Mouse (Mus musculus) lung, embryonic 15.5 days (tissue): ENCODE results near the gene Plekhd1. TPM values are rescaled to one million over a fixed set of nuclear protein-coding genes. Genes with fewer than 3 reads are reported as not detected.

Experiments
- ATAC-seq: fragments of 200-750 bp; cut with Nextera tagmentation; 2 replicates; pipeline ENCODE4 v1.8.0; 2017; ENCODE audit warnings: moderate number of reproducible peaks, borderline replicate concordance; ENCODE audit not compliant: low FRiP score, low TSS enrichment; ENCODE audit errors: extremely low read depth
- H3K27ac ChIP-seq: fragments of 300-500 bp; sonication (generic); 2 replicates; pipeline ENCODE4 v1.5.1; 2015; ENCODE audit warnings: moderate library complexity, mild to moderate bottlenecking, inconsistent platforms
- H3K27me3 ChIP-seq: fragments of 300-500 bp; sonication (generic); 2 replicates; pipeline ENCODE4 v1.6.1; 2015; ENCODE audit warnings: inconsistent platforms
- H3K36me3 ChIP-seq: fragments of 300-500 bp; sonication (generic); 2 replicates; pipeline ENCODE4 v1.6.1; 2015; ENCODE audit warnings: inconsistent platforms
- H3K4me1 ChIP-seq: fragments of 300-500 bp; sonication (generic); 2 replicates; pipeline ENCODE4 v1.6.1; 2015; ENCODE audit warnings: inconsistent platforms
- H3K4me2 ChIP-seq: fragments of 300-500 bp; sonication (generic); 2 replicates; pipeline ENCODE4 v1.6.1; 2015; ENCODE audit warnings: inconsistent platforms, mild to moderate bottlenecking, moderate library complexity
- H3K4me3 ChIP-seq: fragments of 300-500 bp; sonication (generic); 2 replicates; pipeline ENCODE4 v1.5.1; 2015; ENCODE audit warnings: mild to moderate bottlenecking, inconsistent platforms
- H3K9ac ChIP-seq: fragments of 300-500 bp; sonication (generic); 2 replicates; pipeline ENCODE4 v1.6.1; 2015; ENCODE audit warnings: inconsistent platforms
- H3K9me3 ChIP-seq: fragments of 300-500 bp; sonication (generic); 2 replicates; pipeline ENCODE4 v1.6.1; 2016; ENCODE audit warnings: inconsistent platforms
- WGBS: fragments of 180-500 bp; shearing (Covaris S2); methylation state at CpG from one replicate; pipeline ENCODE4 v1.1.7; 2015; 5-methylcytosine and 5-hydroxymethylcytosine counted together
- polyA plus RNA-seq: library from polyadenylated mRNA; unstranded; fragments of >200 nt; fragmentation: Nextera tagmentation; extraction: Ambion mirVana; gene quantifications from 2 replicates; pipeline ENCODE4 v1.2.1, GENCODE M21; 2015

Plekhd1 gene
- polyA plus RNA-seq, 1 experiment from 2014 or later = 4.0 TPM

DNA sequence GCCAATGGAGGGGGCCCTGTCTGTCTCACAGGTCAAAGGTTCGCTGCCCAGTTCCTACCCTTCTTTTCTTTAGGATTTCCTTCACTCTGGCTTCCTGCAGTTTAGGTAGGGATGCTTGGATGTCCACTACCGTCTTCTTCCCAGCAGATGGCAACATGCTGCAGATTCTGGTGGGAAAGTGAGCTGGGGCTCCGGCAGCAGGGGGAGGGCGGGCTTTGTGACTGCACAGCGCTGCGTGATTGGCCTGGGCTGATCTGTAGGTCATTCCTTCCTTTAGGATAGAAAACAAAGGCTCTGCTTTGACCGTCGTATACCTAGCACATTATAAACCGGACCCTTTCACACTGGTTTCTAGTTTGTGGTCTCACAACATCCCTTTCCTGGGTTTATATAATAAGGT is 38.2 kb downstream of the Plekhd1 start:
- Histone ChIP-seq H3K9ac (no peak overlapping the region), H3K27me3 (0 out of 2 replicates have a peak, but pooled peaks cover 5% of the 10 kb centered on the region), H3K9me3 (no peaks in the 10 kb centered on the region), H3K36me3 (no peaks in the 10 kb centered on the region), H3K27ac (no peak overlapping the region), H3K4me1 (no peaks in the 10 kb centered on the region; the same call in 1 of the 2 replicates), H3K4me2 (peak overlapping the region; percentile 17; the same call in 1 of the 2 replicates), H3K4me3 (no peak overlapping the region)
- ATAC-seq = peak; percentile 78
- WGBS = 4% methylated on average over 9 of the region's 9 CpGs

DNA sequence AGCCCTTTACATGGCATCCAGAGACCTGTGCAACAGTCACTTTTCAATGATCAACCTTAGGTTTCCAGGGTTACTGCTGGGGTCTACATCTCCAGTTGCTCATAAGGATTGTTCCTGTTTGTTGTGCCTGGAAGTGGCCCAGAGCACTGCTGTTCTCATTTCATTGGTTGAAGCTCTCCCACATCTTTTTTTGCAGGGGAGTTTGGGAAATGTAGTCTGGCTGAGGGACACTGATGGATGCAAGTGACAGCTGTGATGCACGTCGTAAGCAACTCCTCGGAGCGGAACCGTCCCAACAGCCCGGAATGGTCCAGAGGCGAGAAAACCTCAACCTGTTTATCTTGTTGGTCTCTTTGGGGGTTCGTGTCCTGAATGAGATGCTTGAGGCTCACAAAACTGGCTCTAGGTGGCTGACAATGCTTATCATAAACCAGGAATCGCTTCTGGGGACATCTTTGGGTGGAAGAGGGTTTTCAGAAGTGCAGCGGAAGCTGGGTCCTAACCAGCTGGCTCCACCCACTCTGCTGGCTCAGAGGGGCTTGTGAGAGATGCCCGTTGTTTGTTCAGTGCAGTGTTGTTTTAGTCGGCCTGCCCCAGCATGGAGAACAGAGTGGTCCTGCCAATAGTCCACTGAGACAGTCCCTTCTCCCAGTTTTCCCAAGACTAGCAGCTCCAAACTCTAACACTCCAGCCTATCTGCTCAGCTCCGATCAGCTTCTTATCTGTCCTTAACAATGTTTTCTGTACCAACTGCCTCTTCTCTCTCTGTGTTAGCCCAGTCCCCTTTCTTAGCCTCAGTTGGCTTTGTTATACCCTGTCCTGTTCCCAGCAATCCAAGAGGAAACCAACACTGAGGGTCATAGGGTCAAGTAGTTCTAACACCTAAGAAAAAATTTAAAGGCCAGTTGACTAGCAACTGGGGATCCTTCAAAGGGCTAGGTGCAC is 42.4 kb downstream of the Plekhd1 start:
- Histone ChIP-seq H3K4me2 (no peak overlapping the region), H3K9ac (no peak overlapping the region), H3K4me3 (no peak overlapping the region), H3K9me3 (no peaks in the 10 kb centered on the region), H3K27me3 (peaks cover 9% of the 10 kb centered on the region; the same call in 1 of the 2 replicates), H3K27ac (no peak overlapping the region), H3K4me1 (peaks cover 10% of the 10 kb centered on the region), H3K36me3 (no peaks in the 10 kb centered on the region)
- no peak for ATAC-seq
- 43% methylated on average over 13 of the region's 13 CpGs for WGBS

DNA sequence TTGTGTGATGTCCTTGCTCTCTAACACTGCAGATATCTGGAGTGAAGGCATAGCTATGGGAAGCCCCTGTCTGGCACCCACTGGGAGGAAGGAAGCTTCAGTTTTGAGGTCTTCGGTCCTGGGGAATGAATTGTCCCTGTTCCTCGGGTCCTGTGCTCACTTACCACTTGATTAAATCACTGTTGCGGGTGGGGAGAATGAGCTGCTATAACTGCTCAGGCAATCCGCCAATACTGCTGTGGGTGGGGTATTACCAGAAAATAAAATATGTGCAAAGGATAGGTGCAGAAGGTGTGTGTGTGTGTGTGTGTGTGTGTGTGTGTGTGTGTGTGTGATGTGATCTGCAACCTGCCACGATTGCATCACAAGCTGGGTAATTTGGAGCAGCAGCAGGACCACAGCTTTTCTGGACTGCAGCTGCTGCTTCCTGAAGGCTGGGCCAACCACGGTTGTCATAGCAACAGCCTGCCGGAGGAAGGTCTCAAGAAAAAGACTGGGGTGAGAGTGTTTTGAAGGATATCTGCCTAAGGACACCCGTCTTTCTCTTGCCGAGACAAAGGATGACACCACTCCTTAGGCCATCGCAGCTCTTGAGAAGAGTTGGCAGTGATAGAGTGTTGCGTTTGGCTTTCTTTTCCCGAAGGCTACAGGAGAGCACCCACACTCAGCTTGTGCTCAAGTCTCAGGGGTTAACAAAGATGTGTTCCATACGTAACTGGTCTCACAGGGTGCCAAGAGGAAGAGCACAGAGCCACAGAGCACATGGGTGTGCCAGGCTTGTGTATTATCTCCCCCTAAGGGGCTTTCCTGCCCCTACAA is 44.3 kb downstream of the Plekhd1 start:
- Histone ChIP-seq H3K27ac (no peak overlapping the region), H3K9me3 (no peaks in the 10 kb centered on the region), H3K27me3 (peaks cover 9% of the 10 kb centered on the region), H3K9ac (no peak overlapping the region), H3K36me3 (no peaks in the 10 kb centered on the region), H3K4me2 (no peak overlapping the region), H3K4me3 (no peak overlapping the region), H3K4me1 (peaks cover 10% of the 10 kb centered on the region)
- no peak for ATAC-seq
- whole genome bisulfite sequencing = 23% methylated on average over 13 of the region's 13 CpGs

DNA sequence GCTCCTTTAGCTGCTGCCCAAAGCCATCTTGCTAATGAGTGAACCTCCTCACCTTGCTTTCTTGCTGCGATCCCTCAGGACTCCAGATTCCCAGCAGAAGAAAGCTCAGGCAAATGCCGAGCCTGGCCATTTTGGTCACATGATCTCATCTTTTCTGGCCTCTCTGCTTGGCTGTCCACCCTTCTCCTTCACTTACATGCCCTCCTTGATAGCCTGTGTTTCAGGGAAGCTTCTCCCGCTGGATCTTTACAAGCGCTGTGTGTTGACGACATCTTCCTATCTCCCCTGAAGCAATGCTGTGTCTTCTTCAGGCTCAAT is 44.9 kb downstream of the Plekhd1 start:
- WGBS = 62% methylated on average over 5 of the region's 5 CpGs
- H3K27ac ChIP-seq = no peak overlapping the region
- no peak overlapping the region for H3K4me2 ChIP-seq
- no peak for ATAC-seq
- no peak overlapping the region for H3K4me3 ChIP-seq
- H3K27me3 ChIP-seq = peaks cover 9% of the 10 kb centered on the region
- no peak overlapping the region for H3K9ac ChIP-seq
- no peaks in the 10 kb centered on the region for H3K9me3 ChIP-seq
- H3K36me3 ChIP-seq = no peaks in the 10 kb centered on the region
- peaks cover 10% of the 10 kb centered on the region for H3K4me1 ChIP-seq

DNA sequence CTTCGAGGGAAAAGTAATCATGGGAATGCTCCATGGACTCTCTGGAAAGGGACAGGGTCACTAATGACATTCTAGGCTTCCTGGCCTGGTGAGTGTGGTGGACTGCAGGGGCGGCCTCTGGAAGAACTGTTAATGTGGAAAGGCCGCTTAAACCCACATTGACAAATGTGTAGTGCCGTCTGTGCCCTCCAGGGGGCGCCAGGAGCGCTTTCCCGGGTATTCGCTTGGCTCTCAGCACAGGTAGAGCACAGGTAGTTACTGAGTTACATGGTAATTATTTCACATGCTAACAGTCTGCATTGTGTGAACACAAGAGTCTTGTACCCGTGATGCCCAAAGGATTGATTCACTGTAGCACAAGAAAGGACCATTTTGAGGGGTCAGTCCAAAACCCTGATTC is 47.1 kb downstream of the Plekhd1 start:
- Histone ChIP-seq H3K9me3 (no peaks in the 10 kb centered on the region), H3K27ac (no peak overlapping the region), H3K27me3 (peaks cover 9% of the 10 kb centered on the region)

DNA sequence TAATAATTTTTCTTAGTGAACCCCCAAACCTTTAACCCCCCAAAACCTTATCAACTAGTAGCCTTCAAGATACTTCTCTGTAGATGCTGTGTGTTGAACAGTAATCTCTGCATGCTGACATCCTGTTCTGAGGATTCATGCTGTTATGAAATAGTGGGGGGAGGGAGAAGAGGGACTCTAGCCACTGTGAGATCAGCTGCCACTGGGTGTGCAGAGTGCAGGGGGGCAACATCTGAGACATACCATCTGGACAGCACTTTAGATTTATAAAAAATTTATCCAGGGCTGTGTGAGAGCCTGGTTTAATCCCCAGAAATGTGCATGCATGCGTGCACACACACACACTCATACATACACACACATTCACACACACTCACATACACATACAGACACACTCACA is 52.2 kb downstream of the Plekhd1 start:
- Histone ChIP-seq H3K9me3 (no peaks in the 10 kb centered on the region), H3K4me3 (no peak overlapping the region), H3K4me2 (no peak overlapping the region), H3K27ac (no peak overlapping the region), H3K9ac (no peak overlapping the region), H3K27me3 (peaks cover 4% of the 10 kb centered on the region), H3K4me1 (no peaks in the 10 kb centered on the region), H3K36me3 (no peaks in the 10 kb centered on the region)
- ATAC-seq = peak; percentile 42; the same call in 1 of the 2 replicates
- 80% methylated on average over 1 of the region's 1 CpGs for WGBS

More for the DNA sequence above, 47.1 kb downstream of the Plekhd1 start:
- H3K4me2 ChIP-seq = no peak overlapping the region
- ATAC-seq = no peak
- H3K4me1 ChIP-seq = peaks cover 10% of the 10 kb centered on the region
- WGBS = 22% methylated on average over 9 of the region's 9 CpGs
- H3K36me3 ChIP-seq = no peaks in the 10 kb centered on the region
- H3K9ac ChIP-seq = no peak overlapping the region
- no peak overlapping the region for H3K4me3 ChIP-seq

DNA sequence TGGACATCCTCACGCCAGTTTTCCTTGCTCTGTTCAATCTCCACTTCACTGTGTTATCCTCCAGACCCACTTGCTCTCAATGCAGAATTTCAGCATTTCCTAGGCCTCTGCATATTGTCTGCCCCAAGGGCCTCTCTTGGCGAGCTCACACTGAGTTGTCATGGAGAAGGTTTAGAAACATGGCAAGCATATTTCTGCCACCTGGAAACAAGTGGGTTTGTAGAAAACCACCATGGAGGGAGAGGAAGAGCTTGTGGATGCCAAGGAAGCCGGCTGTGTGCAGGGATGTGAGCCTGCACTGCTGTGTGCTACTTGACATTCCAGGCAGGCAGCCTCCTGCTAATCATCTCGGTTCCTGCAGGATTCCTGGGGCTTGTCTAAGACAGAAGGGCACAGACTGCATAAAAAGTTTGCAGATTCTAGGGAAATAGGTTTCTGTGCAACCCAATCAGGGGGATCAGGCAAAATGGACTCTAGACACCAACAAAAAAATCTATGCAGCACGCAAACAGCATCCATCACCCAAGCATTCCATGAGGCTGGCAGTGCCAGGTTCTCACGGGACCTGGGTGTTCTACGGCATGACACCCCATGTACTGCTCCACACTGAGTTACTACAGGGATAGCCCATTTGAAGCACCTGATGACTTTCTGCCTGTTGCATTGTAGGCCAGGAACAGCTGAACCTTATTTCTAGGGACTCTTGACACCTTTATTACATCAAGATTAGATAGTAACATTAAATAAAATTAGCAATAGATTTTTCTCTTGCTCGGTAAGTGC is 53.8 kb downstream of the Plekhd1 start:
- 47% methylated on average over 8 of the region's 8 CpGs for WGBS
- Histone ChIP-seq H3K4me2 (no peak overlapping the region), H3K4me3 (no peak overlapping the region), H3K9me3 (no peaks in the 10 kb centered on the region), H3K4me1 (no peaks in the 10 kb centered on the region), H3K36me3 (no peaks in the 10 kb centered on the region), H3K27me3 (peaks cover 10% of the 10 kb centered on the region), H3K9ac (no peak overlapping the region), H3K27ac (no peak overlapping the region)
- no peak for ATAC-seq

DNA sequence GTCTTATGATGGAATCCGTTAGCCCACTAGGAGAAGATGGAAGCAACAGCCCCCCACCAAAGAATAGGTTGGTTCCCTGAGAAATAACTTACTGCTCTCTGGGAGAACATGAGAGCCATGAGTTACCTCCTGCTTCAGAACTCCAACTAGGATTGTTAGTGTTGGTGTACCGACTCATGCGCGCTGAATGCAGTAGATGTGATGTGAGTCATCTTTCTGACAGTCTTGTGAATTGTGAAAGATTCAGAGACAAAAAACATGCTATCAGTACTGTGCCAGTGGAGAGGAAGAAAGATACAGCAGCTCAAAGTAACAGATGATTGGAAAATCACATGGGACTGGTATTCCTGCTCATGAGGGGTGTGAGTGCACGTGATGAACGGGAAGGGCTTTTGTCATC is 59.2 kb downstream of the Plekhd1 start:
- H3K9ac ChIP-seq = no peak overlapping the region
- peaks cover 37% of the 10 kb centered on the region for H3K27me3 ChIP-seq
- H3K27ac ChIP-seq = no peak overlapping the region
- no peaks in the 10 kb centered on the region for H3K9me3 ChIP-seq
- H3K4me2 ChIP-seq = no peak overlapping the region
- no peak overlapping the region for H3K4me3 ChIP-seq
- 82% methylated on average over 6 of the region's 6 CpGs for WGBS
- no peaks in the 10 kb centered on the region for H3K4me1 ChIP-seq
- no peak for ATAC-seq
- no peaks in the 10 kb centered on the region for H3K36me3 ChIP-seq

DNA sequence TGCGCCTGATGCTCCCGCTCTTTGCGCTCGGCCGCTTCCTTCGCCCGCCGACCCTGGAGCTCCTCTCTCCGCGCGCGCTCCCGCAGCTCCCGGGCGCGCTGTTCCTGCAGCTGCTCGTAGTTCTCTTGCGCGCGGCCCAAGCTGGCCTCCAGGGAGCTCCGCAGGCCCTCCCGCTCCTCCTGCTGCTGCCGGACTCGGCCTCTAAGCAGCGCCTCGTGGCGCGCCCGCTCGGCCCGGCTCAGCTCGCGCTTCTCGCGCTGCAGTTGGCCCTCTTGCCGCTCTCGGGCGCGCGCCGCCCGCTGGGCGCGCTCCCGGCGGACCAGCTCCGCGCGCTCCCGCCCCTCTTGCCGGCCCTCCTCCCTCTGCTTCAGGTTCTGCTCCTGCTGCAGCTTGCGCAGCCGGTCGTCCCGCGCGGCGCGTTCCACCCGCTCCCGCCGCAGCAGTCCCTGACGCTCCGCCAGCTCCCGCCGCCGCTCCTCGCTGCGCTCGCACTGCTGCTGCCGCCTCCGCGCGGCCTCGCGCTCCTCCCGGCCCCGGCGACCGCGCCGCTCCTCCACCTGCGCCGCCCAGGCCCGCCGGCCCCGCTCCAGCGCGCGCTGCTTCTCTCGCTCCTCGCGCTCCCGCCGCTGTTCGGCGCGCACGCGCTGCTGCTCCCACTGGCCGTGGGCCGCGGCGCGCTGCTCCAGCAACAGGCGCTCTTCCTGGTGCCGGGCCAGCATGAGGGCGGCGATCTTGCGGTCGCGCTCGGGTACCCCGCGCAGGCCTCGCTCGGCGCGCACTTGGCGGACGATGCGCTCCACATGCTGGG is 65.6 kb downstream of the Plekhd1 start:
- peaks cover 81% of the 10 kb centered on the region for H3K27me3 ChIP-seq
- H3K4me1 ChIP-seq = peaks cover 37% of the 10 kb centered on the region
- H3K9ac ChIP-seq = peak overlapping the region; percentile 36
- under 1% methylated on average over 121 of the region's 122 CpGs for WGBS
- H3K4me3 ChIP-seq = peak overlapping the region; percentile 63
- ATAC-seq = peak; percentile 83
- H3K4me2 ChIP-seq = peak overlapping the region; percentile 100
- no peaks in the 10 kb centered on the region for H3K36me3 ChIP-seq
- H3K9me3 ChIP-seq = no peaks in the 10 kb centered on the region
- no peak overlapping the region for H3K27ac ChIP-seq

DNA sequence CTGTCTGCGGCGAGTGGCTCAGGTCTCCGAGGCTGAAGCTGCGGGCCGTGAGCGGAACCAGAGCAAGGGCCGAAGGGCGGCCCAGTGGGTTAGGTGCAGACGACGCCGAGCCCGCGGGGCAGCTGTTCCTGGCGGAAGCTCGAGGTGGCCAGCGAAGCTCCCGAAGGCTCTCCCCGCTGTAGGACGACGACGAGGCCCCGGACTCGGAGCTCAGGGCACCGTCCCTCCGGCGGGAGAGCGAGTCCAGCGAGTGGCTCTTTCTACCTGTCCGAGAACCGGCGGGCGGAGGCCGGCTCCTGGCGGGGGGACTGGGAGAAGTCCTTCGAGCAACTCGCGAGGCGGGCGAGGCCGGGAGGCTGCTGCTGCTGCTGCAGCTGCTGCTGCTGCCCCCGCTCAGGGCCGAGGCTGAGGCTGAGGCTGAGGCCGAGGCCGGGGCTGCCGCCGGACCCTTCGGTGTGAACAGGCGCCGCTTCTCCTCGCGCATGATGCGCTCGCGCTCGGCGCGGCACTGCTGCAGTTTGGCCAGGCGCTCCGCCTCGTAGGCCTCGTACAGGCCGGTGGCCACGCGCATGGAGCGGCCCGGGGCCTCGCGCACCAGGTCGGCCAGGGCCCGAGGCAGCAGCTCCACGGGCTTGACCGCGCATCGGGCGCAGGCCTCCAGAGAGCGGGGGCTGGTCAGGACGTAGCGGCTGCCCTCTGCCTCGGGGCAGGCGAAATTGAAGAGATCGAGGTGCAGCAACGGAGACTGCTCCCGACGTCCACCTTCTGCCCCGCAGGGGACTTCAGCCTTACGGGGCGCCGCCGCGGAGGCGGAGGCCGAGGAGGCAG is 66.4 kb downstream of the Plekhd1 start:
- Histone ChIP-seq H3K4me3 (peak overlapping the region; percentile 63), H3K27ac (no peak overlapping the region), H3K27me3 (peaks cover 79% of the 10 kb centered on the region), H3K4me2 (peak overlapping the region; percentile 100), H3K4me1 (peaks cover 37% of the 10 kb centered on the region), H3K36me3 (no peaks in the 10 kb centered on the region), H3K9ac (peak overlapping the region; percentile 36), H3K9me3 (no peaks in the 10 kb centered on the region)
- peak; percentile 13; the same call in 1 of the 2 replicates for ATAC-seq
- 2% methylated on average over 88 of the region's 92 CpGs for WGBS
